Mouse (Mus musculus) thymus, adult 2 months (tissue): ENCODE data around the gene Tmem269.

Experiments used
- CTCF ChIP-seq: fragments of 200-500 bp; IDR thresholded peaks from 2 replicates; pipeline ENCODE4 v1.5.1; 2012; ENCODE audit warnings: mild to moderate bottlenecking, control low read depth, low read length, moderate library complexity, borderline replicate concordance; ENCODE audit not compliant: control insufficient read depth, poor library complexity, insufficient read depth; ENCODE audit errors: extremely low read depth
- POLR2A ChIP-seq: fragments of 200-500 bp; IDR thresholded peaks from 2 replicates; pipeline ENCODE4 v1.6.1; 2012; ENCODE audit warnings: mild to moderate bottlenecking, low read length, control low read depth, moderate library complexity; ENCODE audit not compliant: control insufficient read depth, poor library complexity, insufficient read depth; ENCODE audit errors: extremely low read depth

GRCm38 (mm10) chr4:119157186-119157585, 60.8 kb downstream of the Tmem269 start:
- TF ChIP-seq CTCF: no peak
- no peak for TF ChIP-seq POLR2A
